Mouse (Mus musculus): ENCODE data around the gene Gm5868. TPM values are rescaled to one million over a fixed set of nuclear protein-coding genes. Genes with fewer than 3 reads are reported as not detected.

Gene Gm5868
- polyA plus RNA-seq, 1 experiment from 2014 or later = 10.5 TPM

Other genes with a start within 250 kb of the Gm5868 start
- 1.9 and 2.0 TPM in 2 replicates for gene Corin, start 83.1 kb downstream of the Gm5868 start, polyA plus RNA-seq (2015; fragmentation: Nextera tagmentation; extraction: Ambion mirVana)
- gene Nfxl1, start 27.9 kb downstream of the Gm5868 start, polyA plus RNA-seq (2015; fragmentation: Nextera tagmentation; extraction: Ambion mirVana) = 13.7 and 15.2 TPM in 2 replicates
- 3.8 and 5.9 TPM in 2 replicates for gene Zar1, start 6.3 kb downstream of the Gm5868 start, polyA plus RNA-seq (2015; fragmentation: Nextera tagmentation; extraction: Ambion mirVana)
- not detected in 2 replicates for gene Cnga1, start 56.7 kb upstream of the Gm5868 start, polyA plus RNA-seq (2015; fragmentation: Nextera tagmentation; extraction: Ambion mirVana)
- gene Nipal1, start 60.2 kb upstream of the Gm5868 start, polyA plus RNA-seq (2015; fragmentation: Nextera tagmentation; extraction: Ambion mirVana) = 1.2 and 1.9 TPM in 2 replicates
- gene Txk, start 165.2 kb upstream of the Gm5868 start, polyA plus RNA-seq (2015; fragmentation: Nextera tagmentation; extraction: Ambion mirVana) = 0.08 and 0.11 TPM in 2 replicates